Mouse (Mus musculus) midbrain, embryonic 13.5 days (tissue): ENCODE data around the gene Cdkl3. TPM values are rescaled to one million over a fixed set of nuclear protein-coding genes. Genes with fewer than 3 reads are reported as not detected.

ENCODE experiments used
- ATAC-seq: fragments of 200-750 bp; cut with Nextera tagmentation; 2 replicates; pipeline ENCODE4 v1.8.0; 2017; ENCODE audit warnings: mild to moderate bottlenecking, moderate TSS enrichment, moderate library complexity
- H3K27ac ChIP-seq: fragments of 300-500 bp; sonication (generic); 2 replicates; pipeline ENCODE4 v1.5.1; 2015; ENCODE audit warnings: inconsistent platforms, mild to moderate bottlenecking, moderate library complexity
- H3K27me3 ChIP-seq: fragments of 300-500 bp; sonication (generic); 2 replicates; pipeline ENCODE4 v1.6.1; 2015; ENCODE audit warnings: mild to moderate bottlenecking, inconsistent platforms
- H3K36me3 ChIP-seq: fragments of 300-500 bp; sonication (generic); 2 replicates; pipeline ENCODE4 v1.6.1; 2015; ENCODE audit warnings: mild to moderate bottlenecking, inconsistent platforms
- H3K4me1 ChIP-seq: fragments of 300-500 bp; sonication (generic); replicated peaks from 2 replicates; pipeline ENCODE4 v1.6.1; 2015; ENCODE audit warnings: inconsistent platforms
- H3K4me2 ChIP-seq: fragments of 300-500 bp; sonication (generic); replicated peaks from 2 replicates; pipeline ENCODE4 v1.6.1; 2015; ENCODE audit warnings: moderate library complexity, mild to moderate bottlenecking, inconsistent platforms
- H3K4me3 ChIP-seq: fragments of 300-500 bp; sonication (generic); replicated peaks from 2 replicates; pipeline ENCODE4 v1.5.1; 2015; ENCODE audit warnings: mild to moderate bottlenecking, inconsistent platforms
- H3K9ac ChIP-seq: fragments of 300-500 bp; sonication (generic); replicated peaks from 2 replicates; pipeline ENCODE4 v1.6.1; 2015; ENCODE audit warnings: mild to moderate bottlenecking, inconsistent platforms
- H3K9me3 ChIP-seq: fragments of 300-500 bp; sonication (generic); 2 replicates; pipeline ENCODE4 v1.6.1; 2016; ENCODE audit warnings: mild to moderate bottlenecking, inconsistent platforms
- WGBS: fragments of 180-500 bp; shearing (Covaris S2); methylation state at CpG from one replicate; pipeline ENCODE4 v1.1.7; 2015; 5-methylcytosine and 5-hydroxymethylcytosine counted together
- polyA plus RNA-seq: library from polyadenylated mRNA; unstranded; fragments of >200 nt; fragmentation: Nextera tagmentation; extraction: Ambion mirVana; gene quantifications from 2 replicates; pipeline ENCODE4 v1.2.1, GENCODE M21; 2015

The Cdkl3 gene
- polyA plus RNA-seq, 1 experiment from 2014 or later, result 22.6 TPM

DNA sequence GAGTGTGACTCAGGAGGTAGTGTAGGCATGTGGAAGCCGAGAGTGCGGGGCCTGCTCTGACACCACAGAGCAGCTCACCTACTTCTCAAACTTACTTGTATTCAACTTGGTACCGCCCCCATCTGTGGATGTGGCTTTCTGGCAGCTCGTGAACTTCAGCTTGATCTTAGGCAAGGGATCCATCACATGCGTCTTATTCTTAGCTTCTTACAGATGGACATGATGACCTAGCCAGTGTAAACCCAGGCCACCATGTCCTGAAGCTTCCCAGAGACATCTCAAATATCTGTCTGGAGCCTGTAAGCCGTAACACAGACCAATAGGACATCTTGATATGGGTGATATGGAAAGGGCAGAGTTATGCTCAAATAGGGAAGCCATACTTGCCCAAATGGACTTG is 32.4 kb upstream of the Cdkl3 start:
- Histone ChIP-seq H3K27me3 (no peaks in the 10 kb centered on the region), H3K27ac (no peak overlapping the region), H3K9ac (no peak overlapping the region), H3K9me3 (no peaks in the 10 kb centered on the region), H3K4me2 (no peak overlapping the region), H3K4me1 (peaks cover 14% of the 10 kb centered on the region), H3K36me3 (peaks cover 62% of the 10 kb centered on the region), H3K4me3 (no peak overlapping the region)
- ATAC-seq, result no peak
- 97% methylated on average over 6 of the region's 6 CpGs for WGBS

DNA sequence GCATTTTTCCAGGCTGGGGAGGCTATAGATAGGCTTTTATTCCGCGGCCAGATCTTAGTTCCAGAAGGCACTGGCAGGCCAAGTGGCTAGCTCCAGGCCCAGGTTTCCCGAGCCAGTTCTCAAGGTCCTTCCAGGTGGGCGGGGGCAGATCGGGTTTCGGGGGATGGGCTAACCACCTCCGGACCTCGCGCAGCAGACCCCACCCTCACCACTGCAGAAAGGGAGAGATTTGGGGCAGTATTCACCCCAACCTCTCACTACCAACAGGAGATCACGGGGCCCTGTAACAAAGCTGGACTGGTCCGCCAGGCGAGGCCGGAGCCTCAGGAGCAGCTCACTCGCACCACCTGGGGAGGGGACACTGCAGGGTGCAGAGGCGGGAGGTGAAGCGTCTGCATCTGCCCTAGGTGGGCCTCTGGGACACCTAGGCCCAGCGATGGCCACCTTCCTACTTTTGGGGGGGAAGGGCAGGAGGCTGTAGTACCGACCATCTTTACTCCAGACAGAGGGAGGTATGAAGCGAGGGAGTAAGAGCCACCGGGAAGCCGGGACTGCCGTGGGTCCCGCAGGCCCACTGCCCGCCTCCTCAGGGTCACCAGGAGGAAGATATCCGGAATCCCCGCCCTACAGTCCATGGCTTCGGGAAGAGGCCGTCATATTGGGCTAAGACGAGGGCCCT is 4.3 kb upstream of the Cdkl3 start:
- Histone ChIP-seq H3K27me3 (no peaks in the 10 kb centered on the region), H3K4me3 (peak overlapping the region; percentile 100), H3K36me3 (peaks cover 30% of the 10 kb centered on the region), H3K4me2 (peak overlapping the region; percentile 86), H3K4me1 (peaks cover 47% of the 10 kb centered on the region), H3K9ac (peak overlapping the region; percentile 99), H3K27ac (peak overlapping the region; percentile 95), H3K9me3 (no peaks in the 10 kb centered on the region)
- under 1% methylated on average over 29 of the region's 29 CpGs for WGBS
- peak; percentile 70 for ATAC-seq

GRCm38 (mm10) chr11:52000290-52000962 is 3.6 kb upstream of the Cdkl3 start, which contains the start of gene Ube2b:
TSS of gene Ube2b (minus strand) at chr11:52000762.
- Histone ChIP-seq H3K9ac (peak within 1 kb of the TSS; percentile 99), H3K4me3 (peak within 1 kb of the TSS; percentile 100), H3K27ac (peak within 1 kb of the TSS; percentile 95), H3K27me3 (no peaks in the 10 kb centered on the region), H3K9me3 (no peaks in the 10 kb centered on the region), H3K4me2 (peak within 1 kb of the TSS; percentile 86), H3K36me3 (peaks cover 23% of the 10 kb centered on the region), H3K4me1 (peaks cover 52% of the 10 kb centered on the region)
- WGBS, result under 1% methylated on average over 49 of the region's 63 CpGs
- ATAC-seq, result peak; percentile 78

GRCm38 (mm10) chr11:52001341-52001740 is 2.7 kb upstream of the Cdkl3 start:
- no peaks in the 10 kb centered on the region for H3K27me3 ChIP-seq
- H3K4me1 ChIP-seq, result peaks cover 61% of the 10 kb centered on the region
- H3K9me3 ChIP-seq, result no peaks in the 10 kb centered on the region
- peak overlapping the region; percentile 72 for H3K27ac ChIP-seq
- H3K4me2 ChIP-seq, result peak overlapping the region; percentile 46
- 0 out of 2 replicates have a peak overlapping the region, but pooled peaks have one; percentile 8 for H3K9ac ChIP-seq
- WGBS, result 73% methylated on average over 10 of the region's 10 CpGs
- ATAC-seq, result no peak
- peaks cover 14% of the 10 kb centered on the region for H3K36me3 ChIP-seq
- peak overlapping the region; percentile 100 for H3K4me3 ChIP-seq

GRCm38 (mm10) chr11:52001861-52002260 is 2.2 kb upstream of the Cdkl3 start:
- Histone ChIP-seq H3K36me3 (peaks cover 9% of the 10 kb centered on the region), H3K4me2 (no peak overlapping the region), H3K4me3 (no peak overlapping the region), H3K27me3 (no peaks in the 10 kb centered on the region), H3K9me3 (no peaks in the 10 kb centered on the region), H3K27ac (no peak overlapping the region), H3K9ac (no peak overlapping the region), H3K4me1 (peaks cover 58% of the 10 kb centered on the region)
- WGBS, result 93% methylated on average over 8 of the region's 8 CpGs
- ATAC-seq, result no peak

DNA sequence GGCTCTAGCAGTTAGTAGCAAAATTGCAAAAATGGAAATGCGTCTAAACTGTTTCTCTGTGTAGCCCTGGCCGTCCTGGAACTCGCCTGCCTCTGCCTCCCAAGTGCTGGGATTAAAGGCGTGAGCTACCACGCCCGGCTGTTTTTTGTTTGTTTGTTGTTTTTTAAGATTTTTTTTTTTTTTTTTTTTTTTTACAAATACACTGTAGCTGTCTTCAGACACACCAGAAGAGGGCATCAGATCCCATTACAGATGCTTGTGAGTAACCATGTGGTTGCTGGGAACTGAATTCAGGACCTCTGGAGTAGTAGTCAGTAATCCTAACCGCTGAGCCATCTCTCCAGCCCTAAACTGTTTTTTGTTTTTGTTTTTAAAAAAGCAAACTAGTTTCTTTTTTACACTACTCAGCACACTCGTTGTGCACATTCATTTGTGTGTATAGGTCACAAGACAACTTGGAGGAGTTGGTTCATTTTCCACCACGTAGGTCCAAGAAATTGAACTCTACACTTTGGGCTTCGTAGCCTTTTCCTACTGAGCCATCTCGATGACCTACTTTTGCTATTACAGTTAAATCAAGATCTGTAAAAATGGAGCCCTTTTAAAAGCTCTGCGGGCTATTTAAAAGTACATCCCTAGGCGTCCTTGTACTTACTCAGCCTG is 1.0 kb upstream of the Cdkl3 start:
- peak overlapping the region; percentile 93 for H3K27ac ChIP-seq
- no peaks in the 10 kb centered on the region for H3K36me3 ChIP-seq
- H3K4me3 ChIP-seq, result peak overlapping the region; percentile 89
- H3K9ac ChIP-seq, result no peak overlapping the region
- 82% methylated on average over 13 of the region's 13 CpGs for WGBS
- H3K9me3 ChIP-seq, result no peaks in the 10 kb centered on the region
- H3K27me3 ChIP-seq, result no peaks in the 10 kb centered on the region
- ATAC-seq, result no peak
- H3K4me2 ChIP-seq, result peak overlapping the region; percentile 71
- H3K4me1 ChIP-seq, result peaks cover 47% of the 10 kb centered on the region

DNA sequence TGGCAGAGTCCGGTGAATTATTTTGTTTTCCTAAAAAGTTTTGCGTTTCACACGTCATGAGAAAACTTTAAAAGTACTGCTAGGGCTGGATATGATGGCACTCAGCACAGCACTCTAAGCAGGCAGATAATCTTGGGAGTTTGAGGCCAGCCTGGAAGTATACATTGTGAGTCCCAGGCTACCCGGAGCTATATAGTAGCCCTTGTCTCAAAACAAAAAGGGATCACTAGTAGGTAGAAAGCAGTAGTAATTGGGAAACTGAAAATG is 583 bp upstream of the Cdkl3 start:
- 0 out of 2 replicates have a peak, but pooled peaks have one; percentile 1 for ATAC-seq
- Histone ChIP-seq H3K27me3 (no peaks in the 10 kb centered on the region), H3K9ac (peak overlapping the region; percentile 86), H3K9me3 (no peaks in the 10 kb centered on the region), H3K4me1 (peaks cover 42% of the 10 kb centered on the region), H3K36me3 (no peaks in the 10 kb centered on the region), H3K4me3 (peak overlapping the region; percentile 89), H3K27ac (peak overlapping the region; percentile 93), H3K4me2 (peak overlapping the region; percentile 71)
- 24% methylated on average over 4 of the region's 4 CpGs for WGBS

DNA sequence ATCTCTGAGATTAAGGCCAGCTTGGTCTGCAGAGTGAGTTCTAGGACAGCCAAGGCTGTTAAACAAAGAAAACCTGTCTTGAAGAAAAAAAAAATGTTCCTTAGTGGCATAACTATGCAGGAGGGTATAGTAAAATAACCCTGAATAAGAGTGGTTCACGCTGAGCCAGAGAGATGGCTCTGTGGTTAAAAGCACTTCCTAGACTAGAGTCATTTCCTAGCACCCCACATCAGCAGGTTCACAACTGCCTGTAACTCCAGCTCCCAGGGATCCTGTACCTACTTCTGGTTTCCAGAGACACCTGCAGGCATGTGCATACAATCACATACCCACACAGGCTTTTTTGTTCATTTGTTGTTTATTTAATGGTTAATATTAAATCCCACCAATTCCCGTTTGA is 1.6 kb downstream of the Cdkl3 start:
- Histone ChIP-seq H3K4me3 (peak overlapping the region; percentile 16; the same call in 1 of the 2 replicates), H3K4me1 (peaks cover 32% of the 10 kb centered on the region), H3K9me3 (no peaks in the 10 kb centered on the region), H3K27me3 (no peaks in the 10 kb centered on the region), H3K36me3 (no peaks in the 10 kb centered on the region), H3K27ac (no peak overlapping the region), H3K4me2 (peak overlapping the region; percentile 36), H3K9ac (0 out of 2 replicates have a peak overlapping the region, but pooled peaks have one; percentile 5)
- ATAC-seq, result no peak
- WGBS, result 78% methylated on average over 2 of the region's 2 CpGs

DNA sequence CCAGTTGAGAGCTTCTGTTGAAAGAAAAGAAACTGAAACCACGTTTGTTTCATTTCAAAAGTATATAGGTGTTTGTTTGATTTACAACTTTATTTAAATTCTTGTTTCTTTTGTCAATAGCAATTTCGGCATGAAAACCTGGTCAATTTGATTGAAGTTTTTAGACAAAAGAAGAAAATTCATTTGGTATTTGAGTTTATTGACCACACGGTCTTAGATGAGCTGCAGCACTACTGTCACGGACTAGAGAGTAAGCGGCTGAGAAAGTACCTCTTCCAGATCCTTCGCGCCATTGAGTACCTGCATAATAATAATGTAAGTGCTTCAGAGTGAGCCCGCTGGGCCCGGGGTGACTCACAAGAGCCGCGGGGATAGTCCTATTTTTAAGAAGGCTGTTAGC is 7.0 kb downstream of the Cdkl3 start:
- Histone ChIP-seq H3K27ac (no peak overlapping the region), H3K4me1 (peaks cover 4% of the 10 kb centered on the region), H3K9ac (no peak overlapping the region), H3K36me3 (no peaks in the 10 kb centered on the region), H3K4me3 (no peak overlapping the region), H3K9me3 (no peaks in the 10 kb centered on the region), H3K27me3 (no peaks in the 10 kb centered on the region), H3K4me2 (no peak overlapping the region)
- WGBS, result 91% methylated on average over 11 of the region's 11 CpGs
- ATAC-seq, result no peak

GRCm38 (mm10) chr11:52011541-52011940 is 7.5 kb downstream of the Cdkl3 start:
- no peaks in the 10 kb centered on the region for H3K27me3 ChIP-seq
- 73% methylated on average over 5 of the region's 5 CpGs for WGBS
- H3K36me3 ChIP-seq, result no peaks in the 10 kb centered on the region
- H3K9me3 ChIP-seq, result no peaks in the 10 kb centered on the region
- H3K27ac ChIP-seq, result no peak overlapping the region
- no peak overlapping the region for H3K4me2 ChIP-seq
- ATAC-seq, result no peak
- H3K4me1 ChIP-seq, result no peaks in the 10 kb centered on the region
- H3K4me3 ChIP-seq, result no peak overlapping the region
- no peak overlapping the region for H3K9ac ChIP-seq

- no peak for ATAC-seq
- WGBS, result 85% methylated on average over 9 of the region's 9 CpGs
- Histone ChIP-seq H3K27ac (no peak overlapping the region), H3K4me2 (no peak overlapping the region), H3K4me3 (no peak overlapping the region), H3K4me1 (no peaks in the 10 kb centered on the region), H3K9me3 (no peaks in the 10 kb centered on the region), H3K27me3 (no peaks in the 10 kb centered on the region), H3K36me3 (0 out of 2 replicates have a peak, but pooled peaks cover 10% of the 10 kb centered on the region), H3K9ac (no peak overlapping the region)
Measured at GRCm38 (mm10) chr11:52018217-52018616, 14.2 kb downstream of the Cdkl3 start.

DNA sequence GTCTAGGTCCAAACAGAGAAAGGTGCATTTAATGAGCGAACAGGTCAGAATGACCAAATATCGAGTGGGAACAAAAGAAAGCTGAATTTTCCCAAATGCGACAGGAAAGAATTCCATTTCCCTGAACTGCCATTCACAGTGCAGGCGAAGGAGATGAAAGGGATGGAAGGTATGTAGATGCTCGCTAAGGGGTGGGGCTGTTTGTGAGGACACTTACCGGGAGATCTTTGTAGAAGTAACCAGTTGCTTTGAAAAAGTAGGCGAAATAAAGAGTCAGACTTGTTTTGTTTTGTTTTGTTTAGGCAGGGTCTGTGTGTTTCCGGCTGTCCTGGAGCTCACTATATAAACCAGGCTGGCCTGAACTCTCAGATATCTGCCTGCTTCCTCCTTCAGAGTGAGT is 28.3 kb downstream of the Cdkl3 start:
- no peak overlapping the region for H3K9ac ChIP-seq
- WGBS, result 82% methylated on average over 8 of the region's 8 CpGs

More for the DNA sequence above, 28.3 kb downstream of the Cdkl3 start:
- no peak overlapping the region for H3K4me2 ChIP-seq
- H3K4me1 ChIP-seq, result no peaks in the 10 kb centered on the region
- H3K4me3 ChIP-seq, result no peak overlapping the region
- ATAC-seq, result no peak
- no peaks in the 10 kb centered on the region for H3K9me3 ChIP-seq
- H3K27me3 ChIP-seq, result no peaks in the 10 kb centered on the region
- H3K27ac ChIP-seq, result no peak overlapping the region
- peaks cover 12% of the 10 kb centered on the region for H3K36me3 ChIP-seq
